Mouse (Mus musculus) heart, postnatal 0 days (tissue): ENCODE measurements at regions not wholly inside any gene's neighbourhood (a gene's known extent, or its start where the extent isn't known, plus 50 kb on each side); places are given as distances from the start of the nearest gene placed in this dataset.
"Not testable (repeated sequence)": the region's sequence is repeated elsewhere in the genome, so short reads cannot be mapped to it uniquely, and the experiment has no call there.

ENCODE experiments used
- CTCF ChIP-seq: IDR thresholded peaks from 2 replicates; pipeline ENCODE4 v1.5.1; 2016; ENCODE audit warnings: antibody characterized with exemption, control low read depth, low read depth
- EP300 ChIP-seq: IDR thresholded peaks from 2 replicates; pipeline ENCODE4 v1.6.1; 2016; ENCODE audit warnings: antibody characterized with exemption, low read depth

DNA sequence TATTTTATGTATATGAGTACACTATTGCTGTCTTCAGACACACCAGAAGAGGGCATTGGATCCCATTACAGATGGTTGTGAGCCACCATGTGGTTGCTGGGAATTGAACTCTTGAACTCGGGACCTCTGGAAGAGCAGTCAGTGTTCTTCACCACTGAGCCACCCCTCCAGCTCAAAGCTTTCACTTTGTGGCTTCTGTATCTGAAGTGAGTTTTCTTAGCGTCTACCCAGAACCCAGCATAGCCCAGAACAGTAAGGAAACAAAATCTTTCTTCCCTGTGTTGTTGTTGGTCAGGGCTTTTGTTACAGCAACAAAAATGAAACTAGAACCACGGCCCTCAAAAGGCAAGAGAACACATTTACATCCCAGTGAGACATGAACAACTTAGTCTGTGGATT is 66.5 kb upstream of the Cpm start:
- not testable (repeated sequence) for TF ChIP-seq CTCF, EP300
